Mouse (Mus musculus) heart, adult 2 months (tissue): ENCODE measurements at regions not wholly inside any gene's neighbourhood (a gene's known extent, or its start where the extent isn't known, plus 50 kb on each side); places are given as distances from the start of the nearest gene placed in this dataset.

ENCODE experiments used
- DNase-seq, 2 experiments: peaks; one replicate each; pipeline ENCODE4 v3.0.0; 2021
- H3K27ac ChIP-seq: fragments of 200-600 bp; 2 replicates; pipeline ENCODE4 v1.8.1; 2022
- H3K27me3 ChIP-seq: fragments of 200-500 bp; 2 replicates; pipeline ENCODE4 v1.6.1; 2012; ENCODE audit warnings: mild to moderate bottlenecking, low read length, inconsistent platforms, mixed read lengths; ENCODE audit not compliant: control insufficient read depth, insufficient read depth
- H3K36me3 ChIP-seq: fragments of 200-500 bp; 2 replicates; pipeline ENCODE4 v1.6.1; 2012; ENCODE audit warnings: low read length, inconsistent platforms; ENCODE audit not compliant: control insufficient read depth, insufficient read depth
- H3K4me1 ChIP-seq: fragments of 200-500 bp; 2 replicates; pipeline ENCODE4 v1.6.1; 2011; ENCODE audit warnings: low read length; ENCODE audit not compliant: control insufficient read depth, insufficient read depth
- H3K4me3 ChIP-seq: fragments of 200-600 bp; 2 replicates; pipeline ENCODE4 v1.8.1; 2022
- H3K79me2 ChIP-seq: fragments of 200-500 bp; replicated peaks from 2 replicates; pipeline ENCODE4 v1.6.1; 2012; ENCODE audit warnings: mild to moderate bottlenecking, inconsistent platforms, low read length, moderate library complexity, mixed read lengths; ENCODE audit not compliant: control insufficient read depth, insufficient read depth
- H3K9ac ChIP-seq: fragments of 200-500 bp; 2 replicates; pipeline ENCODE4 v1.6.1; 2012; ENCODE audit warnings: low read depth, mild to moderate bottlenecking, control low read depth, inconsistent platforms, low read length, mixed read lengths
- CTCF ChIP-seq: fragments of 200-600 bp; IDR thresholded peaks from 2 replicates; pipeline ENCODE4 v1.8.1; 2022; ENCODE audit warnings: antibody characterized with exemption, mild to moderate bottlenecking, moderate library complexity
- EP300 ChIP-seq: fragments of 200-500 bp; IDR thresholded peaks from 2 replicates; pipeline ENCODE4 v1.6.1; 2011; ENCODE audit warnings: low read depth, low read length, control low read depth; ENCODE audit not compliant: insufficient read depth
- POLR2A ChIP-seq: fragments of 200-500 bp; IDR thresholded peaks from 2 replicates; pipeline ENCODE4 v1.6.1; 2011; ENCODE audit warnings: mild to moderate bottlenecking, low read depth, low read length, control low read depth; ENCODE audit not compliant: insufficient read depth
- WGBS: fragments of 180-500 bp; shearing (Covaris S2); methylation state at CpG from one replicate; pipeline ENCODE4 v1.1.7; 2018; 5-methylcytosine and 5-hydroxymethylcytosine counted together
- intact Hi-C: fragments of 180-260 bp; cut with DNase I; formaldehyde crosslinking; loops from one replicate; pipeline ENCODE4 v1.15.1; 2025

DNA sequence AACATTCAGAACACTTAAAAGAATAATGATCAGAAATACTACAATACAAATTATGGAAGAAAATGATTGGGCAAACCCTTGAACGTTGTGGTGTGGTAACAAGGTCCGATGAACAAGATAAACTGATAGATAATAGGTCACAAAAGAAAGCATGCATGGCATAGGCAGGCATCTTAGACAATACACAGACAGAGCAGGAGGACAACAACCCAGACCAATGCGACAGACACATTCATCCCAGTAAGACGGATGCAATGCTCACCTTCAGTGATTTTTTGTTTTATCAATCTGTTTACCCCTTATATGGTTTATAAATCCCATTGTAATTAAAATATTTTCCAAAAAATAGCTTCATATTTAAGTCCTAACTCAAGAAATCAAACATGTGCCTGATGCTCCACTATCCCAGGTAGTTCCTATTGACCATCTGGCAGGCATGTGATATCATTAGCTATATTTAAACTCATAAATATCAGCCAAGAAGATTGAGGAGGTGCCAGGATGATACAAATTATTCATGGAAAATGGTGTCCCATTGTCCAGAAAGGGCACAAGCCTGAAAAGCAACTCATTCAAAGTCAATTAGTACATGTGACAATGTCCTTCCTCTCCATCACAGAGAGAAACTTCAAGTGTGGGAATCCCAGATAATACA, 166.3 kb downstream of the Klf7 start:
- WGBS, result 93% methylated on average over 4 of the region's 4 CpGs
- Histone ChIP-seq H3K4me1 (no peaks in the 10 kb centered on the region; the same call in 1 of the 2 replicates), H3K27ac (no peak overlapping the region), H3K4me3 (no peak overlapping the region), H3K9ac (no peak overlapping the region), H3K27me3 (no peaks in the 10 kb centered on the region; the same call in 1 of the 2 replicates), H3K36me3 (no peaks in the 10 kb centered on the region), H3K79me2 (no peaks in the 10 kb centered on the region)
- intact Hi-C loops, result loop anchor here (2.0 kb wide), 1 partner anchor 63 kb away; no protein-coding TSS in a partner anchor
- TF ChIP-seq POLR2A (no peak), CTCF (no peak), EP300 (no peak)
- no peak for DNase-seq

DNA sequence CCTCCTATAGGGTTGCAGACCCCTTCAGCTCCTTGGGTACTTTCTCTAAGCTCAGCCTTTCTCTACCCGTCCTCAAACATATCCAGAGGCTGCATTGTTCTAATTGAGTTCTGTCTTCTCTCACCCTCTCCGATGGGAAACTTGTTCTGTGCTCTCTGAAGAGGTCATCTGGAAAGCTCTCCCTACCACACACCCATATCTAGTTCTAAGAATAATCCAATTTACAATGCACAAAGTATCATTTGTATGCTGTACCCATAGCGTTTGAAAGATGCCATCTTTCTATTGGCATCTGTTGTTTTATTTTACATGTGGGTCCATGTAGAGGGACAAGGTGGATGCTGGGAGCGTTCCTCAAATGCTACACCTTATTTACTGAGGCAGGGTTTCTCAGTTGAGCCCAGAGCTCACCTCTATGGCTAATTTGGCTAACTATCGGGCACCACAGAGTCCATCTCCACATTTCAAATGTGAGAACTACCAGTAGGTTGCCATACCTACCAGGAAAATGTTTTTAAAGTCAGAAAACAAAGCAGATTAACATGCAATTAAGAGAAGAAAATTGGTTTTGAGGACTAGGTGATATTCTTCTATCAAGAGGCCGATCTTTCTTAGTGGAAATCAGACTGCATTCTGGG, 167.1 kb downstream of the Klf7 start:
- Histone ChIP-seq H3K27ac (no peak overlapping the region), H3K79me2 (no peaks in the 10 kb centered on the region), H3K36me3 (no peaks in the 10 kb centered on the region), H3K4me1 (no peaks in the 10 kb centered on the region; the same call in 1 of the 2 replicates), H3K27me3 (no peaks in the 10 kb centered on the region; the same call in 1 of the 2 replicates), H3K4me3 (no peak overlapping the region), H3K9ac (no peak overlapping the region)
- intact Hi-C loops, result loop anchor here (2.0 to 5.0 kb wide), 4 partner anchors 64 to 298 kb away; no protein-coding TSS in a partner anchor
- TF ChIP-seq EP300 (no peak), CTCF (no peak), POLR2A (no peak)
- no peak for DNase-seq
- 92% methylated on average over 6 of the region's 6 CpGs for WGBS

DNA sequence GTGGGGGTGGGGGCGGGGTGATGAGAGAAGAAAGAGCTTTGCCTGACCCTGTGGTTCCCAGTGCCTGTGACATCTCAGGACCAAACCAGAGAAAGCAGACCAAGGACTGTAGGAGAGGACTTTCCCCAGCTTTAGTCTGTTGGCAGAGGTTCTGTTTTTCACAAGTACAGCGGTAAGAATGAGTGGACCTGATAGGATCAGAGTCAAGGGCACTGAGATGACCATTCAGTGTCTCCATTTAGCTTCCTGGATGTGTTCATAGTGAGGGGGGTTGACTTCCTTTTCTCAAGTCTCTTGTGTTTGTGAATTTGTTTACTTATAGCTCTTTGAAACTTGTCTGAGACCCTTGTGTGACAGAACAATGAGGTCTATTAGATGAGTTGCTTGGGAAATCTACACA, 167.9 kb downstream of the Klf7 start:
- H3K4me3 ChIP-seq, result no peak overlapping the region
- no peaks in the 10 kb centered on the region; the same call in 1 of the 2 replicates for H3K27me3 ChIP-seq
- intact Hi-C loops, result loop anchor here (2.0 to 5.0 kb wide), 4 partner anchors 65 to 297 kb away; no protein-coding TSS in a partner anchor
- WGBS, result 44% methylated on average over 2 of the region's 2 CpGs
- no peak overlapping the region for H3K27ac ChIP-seq
- no peak overlapping the region for H3K9ac ChIP-seq
- H3K36me3 ChIP-seq, result no peaks in the 10 kb centered on the region
- no peak for TF ChIP-seq CTCF
- no peak for TF ChIP-seq POLR2A
- H3K4me1 ChIP-seq, result no peaks in the 10 kb centered on the region; the same call in 1 of the 2 replicates
- DNase-seq, result no peak
- H3K79me2 ChIP-seq, result no peaks in the 10 kb centered on the region

DNA sequence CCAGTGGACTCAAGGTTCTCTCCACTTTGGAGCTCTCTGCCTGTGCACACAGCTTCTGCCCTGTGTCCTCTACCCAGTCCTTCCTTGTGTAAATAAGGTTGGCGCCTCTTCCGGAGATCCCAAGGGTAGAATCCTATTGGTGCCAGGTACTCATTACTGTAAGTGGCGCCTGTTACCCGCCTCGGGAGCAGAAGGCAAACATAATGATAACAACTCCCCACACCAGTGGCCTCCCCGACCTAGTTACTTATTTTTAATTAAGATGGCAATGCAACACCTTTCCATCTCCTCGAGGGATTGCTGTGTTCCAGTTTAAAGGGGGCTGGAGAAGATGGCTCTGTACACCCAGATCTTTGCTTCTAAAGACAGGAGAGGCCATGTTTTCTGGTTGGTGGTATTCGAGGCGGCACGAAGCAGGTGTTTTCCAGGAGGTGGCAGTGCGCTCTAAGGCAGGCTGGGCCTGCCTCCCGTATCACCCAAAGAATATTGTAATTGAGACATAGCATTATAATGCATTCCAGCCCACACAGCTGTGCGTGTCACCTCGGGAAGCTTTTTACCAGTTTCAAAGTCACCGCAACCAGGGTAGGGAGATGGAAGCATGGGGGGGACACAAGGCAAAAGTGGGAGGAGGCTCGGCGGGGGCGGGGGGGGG, 168.7 kb downstream of the Klf7 start:
- Histone ChIP-seq H3K4me1 (no peaks in the 10 kb centered on the region; the same call in 1 of the 2 replicates), H3K9ac (no peak overlapping the region), H3K27me3 (no peaks in the 10 kb centered on the region; the same call in 1 of the 2 replicates), H3K79me2 (no peaks in the 10 kb centered on the region), H3K27ac (no peak overlapping the region), H3K4me3 (no peak overlapping the region), H3K36me3 (no peaks in the 10 kb centered on the region)
- TF ChIP-seq POLR2A (no peak), CTCF (peak; percentile 87), EP300 (peak; percentile 79; the same call in 1 of the 2 replicates)
- 56% methylated on average over 18 of the region's 18 CpGs for WGBS
- peak; percentile 58 to 67 for DNase-seq
- intact Hi-C loops, result loop anchor here (1.0 to 5.0 kb wide), 6 partner anchors 89 to 495 kb away; no protein-coding TSS in a partner anchor

DNA sequence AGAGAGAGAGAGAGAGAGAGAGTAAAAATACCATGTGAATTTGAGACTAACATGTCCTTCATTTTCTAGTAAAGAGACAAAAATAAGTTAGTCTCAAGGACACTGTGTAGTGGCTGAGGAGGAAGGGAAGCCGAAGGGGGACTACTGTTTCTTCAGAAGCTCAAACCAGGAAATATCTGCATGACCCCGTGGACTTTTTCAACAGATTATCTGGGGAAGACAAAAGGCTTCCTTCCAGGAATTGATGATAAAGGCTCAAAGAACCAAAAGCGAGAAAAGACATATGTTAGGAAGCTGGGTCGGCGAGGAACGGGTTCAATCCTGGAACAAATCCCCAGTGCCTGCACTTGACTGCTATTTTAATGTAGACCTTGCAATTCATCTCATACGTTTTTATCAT, 170.4 kb downstream of the Klf7 start:
- whole genome bisulfite sequencing, result 34% methylated on average over 7 of the region's 7 CpGs
- H3K27me3 ChIP-seq, result no peaks in the 10 kb centered on the region
- no peaks in the 10 kb centered on the region for H3K36me3 ChIP-seq
- intact Hi-C loops, result loop anchor here (2.0 to 5.0 kb wide), 5 partner anchors 91 to 349 kb away; no protein-coding TSS in a partner anchor
- no peak overlapping the region for H3K9ac ChIP-seq
- no peak overlapping the region for H3K27ac ChIP-seq
- no peak for DNase-seq
- TF ChIP-seq EP300 (no peak), CTCF (no peak), POLR2A (no peak)
- no peaks in the 10 kb centered on the region for H3K79me2 ChIP-seq
- no peaks in the 10 kb centered on the region; the same call in 1 of the 2 replicates for H3K4me1 ChIP-seq
- H3K4me3 ChIP-seq, result no peak overlapping the region
